Mouse (Mus musculus) ovary, postnatal 14 days (tissue): Measurements from ENCODE around the gene Zfyve1.
"Not testable (repeated sequence)": the region's sequence is repeated elsewhere in the genome, so short reads cannot be mapped to it uniquely, and the experiment has no call there.

ENCODE experiments used
- DNase-seq: peaks from one replicate; pipeline ENCODE4 v3.0.0; 2022; ENCODE audit warnings: low spot score

Zfyve1 gene

GRCm38 (mm10) chr12:83597025-83597501, at the start of gene Zfyve1:
Zfyve1 (minus strand) TSS chr12:83597222.
- DNase-seq, result peak; percentile 86

DNA sequence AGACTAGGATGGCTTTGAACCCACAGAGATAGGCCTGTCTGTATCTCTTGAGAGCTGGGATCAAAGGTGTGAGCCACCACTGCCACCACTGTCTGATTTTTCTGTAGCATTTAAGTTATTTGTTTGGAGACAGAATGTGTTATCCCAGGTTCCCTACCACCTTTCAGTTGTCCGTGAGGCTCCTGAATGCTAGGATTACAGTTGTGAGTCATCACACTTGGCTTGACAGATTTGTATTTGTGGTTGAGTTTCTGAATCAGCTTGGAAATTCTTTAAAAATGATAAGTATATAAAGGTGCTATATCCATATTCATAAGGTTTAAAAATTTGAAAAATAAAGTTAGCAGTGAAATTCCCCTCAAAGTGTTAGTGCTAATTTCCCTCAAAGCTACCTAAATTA, 46.1 kb upstream of the Zfyve1 start:
- DNase-seq, result no peak

GRCm38 (mm10) chr12:83641233-83641632, 44.2 kb upstream of the Zfyve1 start:
- no peak for DNase-seq

DNA sequence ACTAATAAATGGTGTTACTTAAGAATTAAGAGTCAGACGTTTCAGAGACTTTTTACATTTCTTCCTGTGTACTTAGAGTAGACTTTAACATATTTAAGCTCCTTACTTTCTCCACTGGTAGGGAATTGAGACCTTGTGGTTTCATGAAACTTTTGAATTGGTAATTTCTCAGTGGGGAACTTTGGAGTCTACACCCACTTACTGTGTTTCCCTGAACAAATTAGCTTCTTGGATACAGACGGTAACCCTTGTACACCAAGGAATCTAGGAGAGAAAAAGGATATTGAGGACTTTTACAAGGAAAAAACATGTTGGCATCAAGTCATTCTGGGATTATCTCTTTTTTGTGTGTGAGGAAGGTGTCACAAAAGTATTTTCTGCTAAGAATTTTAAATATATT, 36.8 kb upstream of the Zfyve1 start:
- DNase-seq, result no peak

DNA sequence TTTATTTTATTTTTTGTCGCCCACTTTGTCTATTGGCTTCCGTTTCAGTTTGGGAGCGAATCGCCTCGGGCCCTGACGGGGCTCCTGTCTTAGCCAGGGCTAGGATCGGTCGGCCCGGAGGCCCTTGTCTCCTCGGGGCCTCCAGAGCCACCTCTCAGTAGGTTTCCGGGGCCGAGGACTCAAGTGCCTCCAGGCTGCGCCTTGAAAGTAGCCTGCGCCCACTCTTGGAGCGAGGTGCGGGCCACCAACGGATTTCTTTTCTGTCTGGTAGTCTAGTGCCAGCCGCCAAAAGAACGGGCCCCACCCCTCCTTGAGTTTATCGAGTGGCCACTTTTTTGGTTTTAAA, 35.6 kb upstream of the Zfyve1 start:
- peak; percentile 42 for DNase-seq

DNA sequence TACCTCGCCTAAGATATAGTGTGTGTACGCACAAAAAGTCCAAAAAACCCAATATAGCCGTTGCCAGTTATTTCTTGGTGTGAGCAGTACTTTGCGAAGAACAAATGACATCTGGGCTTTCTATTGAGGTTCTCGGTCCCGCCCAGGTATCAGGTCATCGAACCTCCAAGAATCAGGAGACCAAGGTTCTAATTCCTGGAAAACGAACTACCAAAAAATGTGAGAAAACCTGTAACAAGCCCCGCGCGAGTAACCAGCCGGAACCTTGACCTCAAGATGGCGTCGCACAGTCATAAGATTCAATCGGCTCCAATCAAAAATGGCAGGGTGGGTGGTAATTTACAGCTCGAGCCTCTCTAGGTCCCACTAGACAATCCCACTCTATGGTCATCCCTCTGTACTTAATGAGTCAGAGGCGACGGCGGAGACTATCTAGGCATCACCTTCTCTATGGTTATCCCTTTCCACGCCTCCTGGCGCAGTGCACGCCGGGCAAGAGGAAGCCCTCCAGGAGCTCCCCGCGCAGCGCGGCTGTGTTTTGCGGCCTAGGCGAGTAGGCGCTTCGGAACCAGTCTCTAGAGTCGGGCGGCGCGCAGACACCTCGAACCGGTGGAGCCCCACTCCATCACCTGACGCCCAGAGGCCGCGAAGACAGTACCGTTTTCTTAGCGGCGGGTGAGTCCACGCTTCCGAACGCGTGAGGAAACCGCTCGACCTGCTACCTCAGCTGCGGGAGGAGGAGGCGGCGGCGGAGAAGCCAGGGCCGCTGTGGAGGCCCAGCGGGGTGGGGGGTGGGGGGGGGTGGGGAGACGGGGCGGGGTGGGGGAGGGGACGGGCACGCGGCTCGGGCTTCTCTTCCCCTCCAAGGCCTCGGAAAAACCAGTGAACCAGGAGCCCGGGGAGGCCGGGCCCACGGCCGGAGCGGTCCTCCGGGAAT, 35.0 kb upstream of the Zfyve1 start:
- peak; percentile 92 for DNase-seq

DNA sequence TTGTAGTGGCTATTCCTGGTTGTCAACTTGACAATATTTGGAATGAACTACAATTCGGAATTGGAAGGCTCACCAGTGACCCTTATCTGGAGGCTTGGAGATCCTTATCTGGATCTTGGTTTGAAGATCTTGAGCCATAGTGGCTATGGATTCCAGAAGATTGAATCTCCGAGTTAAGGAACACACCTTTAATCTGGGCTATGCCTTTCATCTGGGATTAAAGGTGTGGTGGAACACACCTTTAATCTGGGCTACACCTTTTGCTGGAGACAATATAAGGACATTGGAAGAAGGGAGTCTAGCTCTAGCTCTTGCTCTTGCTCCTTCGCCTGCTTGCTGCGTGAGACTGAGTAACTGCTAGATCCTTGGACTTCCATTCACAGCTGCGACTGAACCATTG, 33.9 kb upstream of the Zfyve1 start, which contains the start of gene Rbm25:
Rbm25 (plus strand) TSS at position 301 of the 400 bp plus-strand sequence.
- not testable (repeated sequence) for DNase-seq

GRCm38 (mm10) chr12:83624321-83624720, 27.3 kb upstream of the Zfyve1 start:
- DNase-seq, result no peak

DNA sequence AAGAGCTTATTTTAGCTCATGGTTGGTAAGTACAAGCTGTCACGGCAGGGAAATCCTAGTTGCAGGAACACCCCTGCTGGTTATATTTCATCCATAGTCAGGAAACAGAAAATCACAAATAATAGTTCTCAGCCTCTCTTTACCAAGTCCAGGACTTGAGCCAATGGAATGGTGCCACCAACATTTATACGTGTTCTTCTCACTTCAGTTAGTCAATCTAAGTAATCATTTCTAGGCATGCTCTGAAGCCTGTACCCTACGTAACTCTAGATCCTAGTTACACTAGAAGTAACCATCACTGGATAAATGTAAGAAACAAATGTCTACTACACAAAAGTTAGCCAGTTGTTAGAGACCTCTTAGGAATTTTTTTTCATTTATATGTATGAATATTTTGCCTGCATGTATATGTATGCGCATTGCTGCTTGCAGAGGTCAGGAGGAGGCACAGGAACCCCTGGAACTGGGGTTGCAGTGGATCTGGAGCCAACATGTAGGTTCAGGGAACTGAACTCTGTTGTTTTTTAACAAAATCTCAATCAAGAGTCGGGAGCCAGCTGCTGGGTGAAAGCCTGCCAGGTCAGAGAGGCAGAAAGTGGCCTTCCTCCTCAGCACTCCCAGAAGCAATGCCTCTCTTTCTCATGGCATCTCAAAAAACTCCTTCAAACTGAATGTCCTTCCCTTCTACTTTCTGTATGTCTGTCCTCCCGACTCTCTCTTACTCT, 25.2 kb upstream of the Zfyve1 start:
- no peak for DNase-seq

DNA sequence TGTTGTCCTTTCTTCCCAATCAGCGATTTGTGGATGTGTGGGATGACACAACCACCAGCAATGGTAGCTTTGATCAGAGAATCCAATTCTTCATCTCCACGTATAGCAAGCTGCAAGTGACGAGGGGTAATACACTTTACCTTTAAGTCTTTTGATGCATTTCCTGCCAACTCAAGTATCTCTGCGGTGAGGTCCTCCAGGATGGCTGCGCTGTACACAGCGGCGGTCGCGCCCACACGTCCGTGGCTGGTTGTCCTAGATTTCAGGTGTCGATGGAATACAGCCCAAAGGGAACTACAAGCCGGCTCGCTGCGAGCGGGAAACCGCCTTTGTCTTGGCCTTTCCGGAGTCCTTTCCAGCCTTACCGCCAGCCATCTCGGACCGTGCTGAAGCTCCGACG, 23.7 kb upstream of the Zfyve1 start:
- DNase-seq, result not testable (repeated sequence)

DNA sequence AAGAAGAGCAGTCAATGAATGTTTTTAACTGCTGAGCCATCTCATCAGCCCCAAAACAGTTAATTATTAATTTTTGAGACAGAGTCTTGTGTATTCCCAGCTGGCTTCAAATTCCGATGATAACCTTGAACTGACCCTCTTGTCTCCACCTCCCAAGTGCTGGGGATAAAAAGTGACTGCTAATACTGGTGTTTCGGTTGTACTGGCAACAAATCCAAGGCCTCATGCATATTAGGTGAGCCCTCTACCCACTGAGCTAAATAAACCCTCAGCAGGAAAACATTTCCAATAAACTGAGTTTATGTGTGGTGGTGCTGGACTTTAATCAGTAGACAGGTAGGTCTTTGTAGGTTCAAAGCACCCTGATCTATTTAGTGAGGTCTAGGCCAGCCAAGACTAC, 22.0 kb upstream of the Zfyve1 start:
- DNase-seq, result no peak

DNA sequence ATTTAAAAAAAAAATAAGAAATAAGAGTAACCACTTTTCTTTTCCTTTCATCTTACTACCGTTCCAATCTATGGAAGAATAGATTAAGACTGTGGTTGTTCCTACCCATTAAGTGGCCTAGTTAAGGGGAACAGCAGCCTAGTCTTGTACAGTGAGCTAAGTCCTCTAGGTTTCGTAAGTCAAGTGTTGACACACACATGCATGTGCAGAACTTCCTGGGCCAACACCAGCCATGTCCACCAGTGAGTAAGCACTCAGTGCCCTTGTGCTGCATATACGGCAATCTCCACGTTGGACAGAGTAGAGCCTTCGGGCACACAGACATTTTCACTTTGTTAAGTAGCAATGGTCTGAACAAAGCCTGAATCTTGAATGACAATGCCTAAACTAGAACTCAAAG, 20.2 kb upstream of the Zfyve1 start:
- DNase-seq, result no peak

- not testable (repeated sequence) for DNase-seq
Measured at GRCm38 (mm10) chr12:83606411-83606810, 9.4 kb upstream of the Zfyve1 start.

DNA sequence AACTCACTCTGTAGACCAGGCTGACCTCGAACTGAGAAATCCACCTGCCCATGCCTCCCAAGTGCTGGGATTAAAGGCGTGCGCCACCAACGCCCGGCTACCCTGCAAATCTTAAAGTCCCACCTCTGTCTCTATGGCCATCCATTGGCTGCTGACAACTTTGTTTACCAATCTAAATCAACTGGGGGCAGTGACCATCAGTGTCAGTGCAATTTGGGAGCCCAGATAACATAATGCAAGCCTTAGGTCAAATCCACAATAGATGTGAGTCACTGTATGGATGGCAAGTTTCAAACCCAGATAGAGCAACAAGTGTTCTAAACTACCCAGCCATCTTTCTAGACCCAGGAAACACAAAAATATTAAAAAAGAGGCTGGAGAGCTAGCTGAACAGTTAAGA, 5.3 kb upstream of the Zfyve1 start:
- DNase-seq, result no peak

GRCm38 (mm10) chr12:83597881-83598280, 859 bp upstream of the Zfyve1 start:
- DNase-seq, result no peak

DNA sequence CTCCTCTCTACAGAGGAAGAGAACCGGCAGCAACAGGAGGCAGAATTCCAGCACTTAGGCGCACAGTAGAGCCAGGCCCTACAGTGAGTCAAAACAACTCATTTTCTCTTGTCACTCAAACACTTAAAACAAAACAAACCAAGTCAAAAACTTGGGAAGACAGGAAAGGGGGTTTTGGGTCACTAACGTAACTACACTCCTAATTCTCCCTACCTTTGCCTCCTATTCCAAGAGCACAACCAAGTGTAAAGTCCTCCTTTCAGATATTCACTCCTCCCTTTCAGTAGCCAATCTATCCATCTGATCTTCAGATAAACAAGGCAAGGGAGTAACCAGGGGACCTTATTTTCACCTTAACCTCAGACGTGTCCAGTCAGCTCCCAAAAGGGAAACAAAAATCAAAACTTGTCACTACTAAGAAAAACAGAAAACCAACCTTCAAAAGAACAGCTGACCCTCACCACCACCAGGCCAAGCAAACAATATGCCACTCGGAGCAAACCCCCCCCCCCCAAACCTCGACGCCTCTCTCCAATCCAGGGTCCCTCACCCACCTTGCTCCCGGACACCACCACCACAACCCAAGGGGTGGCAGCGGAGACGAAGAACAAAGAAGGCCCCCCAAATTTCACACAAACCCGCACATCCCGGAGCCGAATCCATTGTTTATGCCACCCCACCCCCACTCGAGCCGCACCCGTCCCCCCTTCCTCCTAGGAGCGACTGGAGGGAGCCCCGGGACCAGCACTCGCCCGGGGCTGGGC, 649 bp downstream of the Zfyve1 start:
- DNase-seq, result no peak

- no peak for DNase-seq
Measured at GRCm38 (mm10) chr12:83594454-83595040, 2.5 kb downstream of the Zfyve1 start.

DNA sequence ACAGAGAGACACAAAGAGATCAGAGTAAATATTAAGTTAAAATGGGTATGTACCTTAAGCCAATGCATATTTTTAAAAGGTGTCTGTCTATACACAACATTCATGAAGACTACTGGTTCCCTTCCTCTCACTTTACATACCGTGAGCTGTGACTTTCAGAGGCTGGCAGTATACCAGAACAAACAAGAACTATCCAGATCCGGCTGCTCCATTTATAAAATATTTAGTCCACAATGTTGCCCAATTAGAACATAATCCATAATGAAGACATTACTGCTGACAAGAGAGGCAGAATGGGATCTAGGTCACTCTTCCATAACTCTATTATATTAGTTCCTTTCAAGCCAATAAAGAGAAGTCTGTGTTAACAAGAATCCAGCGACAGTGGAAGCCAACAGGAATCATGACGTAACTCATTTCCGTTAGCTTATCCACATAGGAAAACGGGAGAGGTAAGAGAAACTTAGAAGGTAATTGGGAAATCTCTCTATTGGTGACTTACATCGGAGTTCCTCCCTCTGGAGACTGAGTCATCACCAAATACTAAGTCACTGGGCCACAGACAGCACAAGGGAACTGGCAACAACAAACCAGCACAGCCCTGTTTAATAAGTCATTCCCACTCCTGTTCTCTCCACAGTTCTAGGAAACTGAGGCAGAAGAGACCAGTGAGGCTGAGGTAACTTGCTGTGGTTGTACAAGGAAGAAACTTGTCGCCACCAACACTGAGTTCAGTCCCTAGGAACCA, 5.1 kb downstream of the Zfyve1 start:
- no peak for DNase-seq

DNA sequence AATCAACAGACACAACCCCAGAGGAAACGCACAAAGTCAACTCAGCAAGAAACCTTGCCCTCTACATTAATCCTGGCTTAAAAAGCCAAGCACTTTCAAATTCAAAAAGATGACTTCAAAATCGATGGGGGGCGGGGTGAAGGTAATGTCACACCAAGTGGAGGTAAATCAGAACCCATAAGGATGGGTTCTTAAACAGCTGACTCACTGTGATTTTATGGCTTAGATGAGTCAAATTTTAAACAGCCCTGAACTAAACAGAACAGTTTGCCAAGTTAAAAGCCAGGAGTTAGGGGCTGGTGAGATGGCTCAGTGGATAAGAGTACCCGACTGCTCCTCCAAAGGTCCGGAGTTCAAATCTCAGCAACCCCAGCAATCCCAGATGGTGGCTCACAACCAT, 10.4 kb downstream of the Zfyve1 start:
- no peak for DNase-seq

- DNase-seq, result no peak
Measured at GRCm38 (mm10) chr12:83582747-83583146, 14.3 kb downstream of the Zfyve1 start.

GRCm38 (mm10) chr12:83582106-83582505, 14.9 kb downstream of the Zfyve1 start:
- DNase-seq, result no peak
